Mouse (Mus musculus) CH12.LX (cell line): Measurements from ENCODE around the gene Klhdc10. TPM values are rescaled to one million over a fixed set of nuclear protein-coding genes. Genes with fewer than 3 reads are reported as not detected.

Source experiments
- DNase-seq: peaks from one replicate; pipeline ENCODE4 v3.0.0-alpha.2; 2013; ENCODE audit errors: extremely low read depth
- H3K27ac ChIP-seq: 2 replicates; pipeline ENCODE4 v1.5.1; 2012; ENCODE audit warnings: low read depth, mild to moderate bottlenecking, control low read depth, moderate library complexity; ENCODE audit not compliant: insufficient read depth
- H3K27me3 ChIP-seq: replicated peaks from 2 replicates; pipeline ENCODE3; 2012; ENCODE audit warnings: inconsistent platforms
- H3K36me3 ChIP-seq, 2 experiments: replicated peaks in 1 of 2; 2 replicates each; pipeline versions ENCODE3 to v1.6.1; 2012; ENCODE audit warnings: inconsistent platforms in 1 of 2, low read length in 1 of 2, mild to moderate bottlenecking in 1 of 2, mixed read lengths in 1 of 2, moderate library complexity in 1 of 2; ENCODE audit not compliant: control insufficient read depth in 1 of 2, insufficient read depth in 1 of 2
- H3K4me1 ChIP-seq, 2 experiments: 2 replicates each; pipeline ENCODE4 v1.6.1; 2012; ENCODE audit warnings: inconsistent platforms in 1 of 2, moderate library complexity in 1 of 2; ENCODE audit not compliant: insufficient read depth in 2 of 2, control insufficient read depth in 1 of 2
- H3K4me2 ChIP-seq: 2 replicates; pipeline ENCODE4 v1.6.1; 2012; ENCODE audit warnings: low read depth, mild to moderate bottlenecking, control low read depth; ENCODE audit not compliant: poor library complexity, insufficient read depth, severe bottlenecking
- H3K4me3 ChIP-seq, 3 experiments: fragments of 150-350 bp in 1 of 3; sonication (generic) in 1 of 3; replicated peaks in 1 of 3; 2 replicates each; pipeline versions ENCODE3 to v1.5.1; 2011 to 2012; ENCODE audit warnings: low read depth in 2 of 3, low read length in 2 of 3, mild to moderate bottlenecking in 2 of 3, moderate library complexity in 2 of 3, control low read depth in 1 of 3, improper control_type of control experiment in 1 of 3, inconsistent platforms in 1 of 3, mixed read lengths in 1 of 3; ENCODE audit not compliant: poor library complexity in 1 of 3
- H3K79me2 ChIP-seq: replicated peaks from 2 replicates; pipeline ENCODE4 v1.6.1; 2012; ENCODE audit warnings: mild to moderate bottlenecking, moderate library complexity; ENCODE audit not compliant: control insufficient read depth, poor library complexity, insufficient read depth, severe bottlenecking; ENCODE audit errors: extremely low read depth
- H3K9ac ChIP-seq: 2 replicates; pipeline ENCODE4 v1.6.1; 2012; ENCODE audit warnings: low read depth, mild to moderate bottlenecking, control low read depth, moderate library complexity; ENCODE audit not compliant: insufficient read depth
- H3K9me3 ChIP-seq: replicated peaks from 2 replicates; pipeline ENCODE3; 2012; ENCODE audit warnings: low read length, inconsistent platforms, mixed read lengths
- BHLHE40 ChIP-seq: IDR thresholded peaks from 2 replicates; pipeline ENCODE4 v1.6.1; 2011; ENCODE audit warnings: mild to moderate bottlenecking, low read depth, low read length, improper control_type of control experiment
- CHD2 ChIP-seq: IDR thresholded peaks from 2 replicates; pipeline ENCODE4 v1.6.1; 2011; ENCODE audit warnings: low read length, improper control_type of control experiment
- ETS1 ChIP-seq: conservative IDR thresholded peaks from 2 replicates; pipeline ENCODE4 v1.6.1; 2012; ENCODE audit warnings: low read depth, mild to moderate bottlenecking, inconsistent platforms, low read length, improper control_type of control experiment, moderate library complexity
- IRF4 ChIP-seq: IDR thresholded peaks from 2 replicates; pipeline ENCODE4 v1.6.1; 2014; ENCODE audit warnings: low read depth, mild to moderate bottlenecking, inconsistent platforms, low read length, improper control_type of control experiment
- JUN ChIP-seq: IDR thresholded peaks from 2 replicates; pipeline ENCODE4 v1.6.1; 2011; ENCODE audit warnings: low read depth, mild to moderate bottlenecking, low read length, improper control_type of control experiment, moderate library complexity; ENCODE audit not compliant: insufficient read depth
- KAT2A ChIP-seq: IDR thresholded peaks from 2 replicates; pipeline ENCODE4 v1.6.1; 2012; ENCODE audit warnings: low read length, improper control_type of control experiment, inconsistent platforms; ENCODE audit not compliant: insufficient replicate concordance
- MEF2A ChIP-seq: IDR thresholded peaks from 2 replicates; pipeline ENCODE4 v1.6.1; 2014; ENCODE audit warnings: low read depth, mild to moderate bottlenecking, inconsistent platforms, low read length, improper control_type of control experiment, borderline replicate concordance
- MXI1 ChIP-seq: IDR thresholded peaks from 2 replicates; pipeline ENCODE4 v1.6.1; 2011; ENCODE audit warnings: mild to moderate bottlenecking, low read depth, low read length, improper control_type of control experiment
- POLR2AphosphoS2 ChIP-seq: IDR thresholded peaks from 2 replicates; pipeline ENCODE4 v1.6.1; 2011; ENCODE audit warnings: low read depth, low read length, improper control_type of control experiment
- RAD21 ChIP-seq: IDR thresholded peaks from 2 replicates; pipeline ENCODE4 v1.6.1; 2011; ENCODE audit warnings: low read depth, mild to moderate bottlenecking, low read length, improper control_type of control experiment, moderate library complexity
- RCOR1 ChIP-seq: conservative IDR thresholded peaks from 2 replicates; pipeline ENCODE4 v1.6.1; 2012; ENCODE audit warnings: low read depth, mild to moderate bottlenecking, inconsistent platforms, low read length, improper control_type of control experiment
- SIN3A ChIP-seq: IDR thresholded peaks from 2 replicates; pipeline ENCODE4 v1.6.1; 2012; ENCODE audit warnings: low read length, improper control_type of control experiment, inconsistent platforms
- TBP ChIP-seq: conservative IDR thresholded peaks from 2 replicates; pipeline ENCODE4 v1.6.1; 2011; ENCODE audit warnings: low read depth, low read length, improper control_type of control experiment
- UBTF ChIP-seq: IDR thresholded peaks from 2 replicates; pipeline ENCODE4 v1.6.1; 2012; ENCODE audit warnings: low read depth, mild to moderate bottlenecking, inconsistent platforms, low read length, improper control_type of control experiment, moderate library complexity
- ZC3H11A ChIP-seq: IDR thresholded peaks from 2 replicates; pipeline ENCODE4 v1.6.1; 2012; ENCODE audit warnings: low read depth, mild to moderate bottlenecking, inconsistent platforms, low read length, improper control_type of control experiment
- ZKSCAN1 ChIP-seq: IDR thresholded peaks from 2 replicates; pipeline ENCODE4 v1.6.1; 2012; ENCODE audit warnings: low read depth, inconsistent platforms, low read length, improper control_type of control experiment, borderline replicate concordance
- ZNF384 ChIP-seq: IDR thresholded peaks from 2 replicates; pipeline ENCODE4 v1.6.1; 2012; ENCODE audit warnings: low read depth, low read length, improper control_type of control experiment, inconsistent platforms
- dilution Hi-C: fragments of 300-500 bp; cut with MboI; formaldehyde crosslinking; loops from 2 replicates; pipeline ENCODE4 v1.14.3; 2020; ENCODE audit warnings: low sequenced_read_pairs; ENCODE audit not compliant: extremely low pct_unique_long_range_greater_than_20kb, extremely low pct_ligation_motif_present
- in situ Hi-C: fragments of 300-500 bp; cut with MboI; formaldehyde crosslinking; loops from 3 replicates; pipeline ENCODE4 v1.14.3; 2019; ENCODE audit warnings: low sequenced_read_pairs, low pct_ligation_motif_present, low pct_unique_long_range_greater_than_20kb, mixed read lengths
- polyA plus RNA-seq: library from polyadenylated mRNA; unstranded; fragments of >175 nt; gene quantifications from 2 replicates; pipeline ENCODE4 v1.2.1, GENCODE M21; 2012; ENCODE audit warnings: low read depth; ENCODE audit not compliant: insufficient read length
- total RNA-seq, 2 experiments: library from RNA; depleted of rRNA; stranded (reverse); fragments of 300-350 nt in 1 of 2; fragments of >200 nt in 1 of 2; gene quantifications; 2 replicates each; pipeline ENCODE4 v1.2.3; 2012 to 2014

Gene Klhdc10
- total and polyA plus RNA-seq, 3 experiments, result 22.1 to 30.6 (median 29.6) TPM

- Histone ChIP-seq H3K4me1 (peaks cover 10 to 13% of the 10 kb centered on the region in 2 experiments), H3K79me2 (no peaks in the 10 kb centered on the region), H3K9ac (no peak overlapping the region), H3K4me3 (no peak overlapping the region), H3K36me3 (no peaks in the 10 kb centered on the region), H3K27me3 (peaks cover 14% of the 10 kb centered on the region), H3K27ac (no peak overlapping the region), H3K4me2 (no peak overlapping the region), H3K9me3 (no peaks in the 10 kb centered on the region)
- DNase-seq, result no peak
- dilution Hi-C loops, result no loop called here
- TF ChIP-seq BHLHE40 (no peak), TBP (no peak), ZKSCAN1 (no peak), CHD2 (no peak), ZC3H11A (no peak), SIN3A (no peak), RAD21 (no peak), RCOR1 (no peak), ZNF384 (no peak), JUN (no peak), KAT2A (no peak), UBTF (no peak), POLR2AphosphoS2 (no peak)
- in situ Hi-C loops, result no loop called here
These were observed 61.2 kb downstream of the Klhdc10 start for GRCm38 (mm10) chr6:30462822-30463221.

- TF ChIP-seq MXI1 (no peak), IRF4 (no peak), MEF2A (no peak), ETS1 (no peak), BHLHE40 (no peak)
- dilution Hi-C loops, result no loop called here
- Histone ChIP-seq H3K27ac (no peak overlapping the region), H3K4me2 (no peak overlapping the region), H3K36me3 (no peaks in the 10 kb centered on the region), H3K4me3 (no peak overlapping the region), H3K4me1 (peaks cover 5 to 6% of the 10 kb centered on the region in 2 experiments; a peak in 1 of 4 replicates), H3K9me3 (no peaks in the 10 kb centered on the region), H3K9ac (no peak overlapping the region), H3K27me3 (peaks cover 13% of the 10 kb centered on the region), H3K79me2 (no peaks in the 10 kb centered on the region)
- in situ Hi-C loops, result no loop called here
- DNase-seq, result no peak
These were observed 63.9 kb downstream of the Klhdc10 start for GRCm38 (mm10) chr6:30465586-30465985.
